Mouse (Mus musculus): ENCODE results near the gene Slc35a1. TPM values are rescaled to one million over a fixed set of nuclear protein-coding genes. Genes with fewer than 3 reads are reported as not detected.
A peak's percentile ranks its signal among the peaks of the same experiment; 100 is the strongest.
"Not testable (repeated sequence)": the region's sequence is repeated elsewhere in the genome, so short reads cannot be mapped to it uniquely, and the experiment has no call there.

Slc35a1 gene
- 10 to 100 TPM; 32.7 to 35.1 TPM for total RNA-seq (2021)
- long read RNA-seq, experiment 1, transcript Slc35a1-201 (8 exons, 2,039 nt) = major isoform, 82 of 95 reads
- long read RNA-seq, experiment 1, partial matches to known transcripts = 3 of 95 reads
- long read RNA-seq, experiment 1, other reads (novel, unspliced or antisense) = 10 of 95 reads
- long read RNA-seq, experiment 2, transcript Slc35a1-201 (8 exons, 2,039 nt) = major isoform, 33 of 41 reads
- long read RNA-seq, experiment 2, partial matches to known transcripts = 0 of 41 reads
- long read RNA-seq, experiment 2, other reads (novel, unspliced or antisense) = 8 of 41 reads

DNA sequence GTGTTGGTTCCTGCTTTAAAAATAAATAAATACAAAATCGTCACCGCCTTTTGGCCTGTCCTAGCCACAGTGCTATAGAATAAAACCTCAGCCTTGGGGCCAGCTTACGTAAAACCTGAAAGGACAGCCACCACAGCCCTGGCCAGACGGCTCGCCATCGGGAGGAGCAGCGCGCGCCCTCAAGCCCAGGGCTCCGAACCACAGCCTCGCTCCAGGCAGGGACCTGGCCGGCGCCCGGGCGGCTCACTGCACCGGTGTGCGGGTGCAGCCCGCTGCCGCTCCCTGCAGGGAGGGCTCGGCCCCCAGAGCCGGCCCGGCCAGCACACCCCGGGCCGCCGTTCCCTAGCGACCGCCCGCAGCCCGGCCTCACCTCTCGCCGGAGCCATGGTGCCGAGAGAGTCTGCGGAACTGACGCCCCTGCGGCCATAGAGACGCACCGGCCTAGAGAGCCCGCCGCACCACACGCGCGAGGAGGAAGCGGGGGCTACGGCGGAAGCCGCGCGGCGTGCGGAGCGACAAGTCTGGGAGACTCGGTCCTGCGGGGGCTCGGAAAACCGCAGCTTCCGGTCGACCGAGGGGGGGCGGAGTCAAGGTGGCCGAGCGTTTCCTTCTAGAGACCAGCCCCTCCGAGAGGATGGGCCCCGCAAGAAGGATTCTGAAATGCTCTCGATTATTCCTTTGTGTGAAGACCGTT lies at the start of gene Slc35a1:
Gene Slc35a1, minus strand, starts transcription at position 565 of the 694 bp plus-strand sequence.
- peak; percentile 94 for DNase-seq

DNA sequence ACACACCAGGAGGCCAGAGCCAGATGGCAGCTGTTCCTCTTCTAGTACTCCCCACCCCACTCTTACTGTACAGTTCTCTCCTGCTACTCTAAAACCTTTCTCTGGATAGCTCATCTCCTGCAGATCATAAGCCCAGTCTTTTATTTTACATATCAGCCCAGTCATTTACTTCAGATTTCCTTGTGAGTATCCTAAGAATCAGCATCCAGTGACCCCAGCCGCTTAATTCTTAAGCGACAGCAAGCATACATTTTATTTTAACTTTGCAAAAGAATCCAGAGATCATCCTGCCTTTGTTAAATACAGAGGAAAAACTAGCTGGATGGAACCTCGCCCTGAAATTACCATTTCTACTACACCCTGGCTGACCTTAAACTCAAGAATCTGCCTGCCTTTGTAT lies 47.2 kb upstream of the Slc35a1 start:
- no peak for DNase-seq

DNA sequence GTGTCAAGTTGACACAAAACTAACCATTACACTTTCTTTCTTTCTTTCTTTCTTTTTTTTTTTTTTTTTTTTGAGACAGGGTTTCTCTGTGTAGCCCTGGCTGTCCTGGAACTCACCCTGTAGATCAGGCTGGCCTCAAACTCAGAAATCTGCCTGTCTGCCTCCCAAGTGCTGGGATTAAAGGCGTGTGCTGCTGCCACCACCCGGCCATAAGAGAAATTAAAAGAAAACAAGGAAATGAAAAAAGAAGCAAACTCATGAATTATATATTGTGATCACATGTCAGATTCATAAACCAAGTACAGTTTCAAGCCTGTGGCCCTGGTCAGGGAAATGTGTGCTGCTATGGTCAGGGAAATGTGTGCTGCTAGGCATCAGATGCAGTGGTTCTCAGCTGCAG lies 46.2 kb upstream of the Slc35a1 start:
- not testable (repeated sequence) for DNase-seq

DNA sequence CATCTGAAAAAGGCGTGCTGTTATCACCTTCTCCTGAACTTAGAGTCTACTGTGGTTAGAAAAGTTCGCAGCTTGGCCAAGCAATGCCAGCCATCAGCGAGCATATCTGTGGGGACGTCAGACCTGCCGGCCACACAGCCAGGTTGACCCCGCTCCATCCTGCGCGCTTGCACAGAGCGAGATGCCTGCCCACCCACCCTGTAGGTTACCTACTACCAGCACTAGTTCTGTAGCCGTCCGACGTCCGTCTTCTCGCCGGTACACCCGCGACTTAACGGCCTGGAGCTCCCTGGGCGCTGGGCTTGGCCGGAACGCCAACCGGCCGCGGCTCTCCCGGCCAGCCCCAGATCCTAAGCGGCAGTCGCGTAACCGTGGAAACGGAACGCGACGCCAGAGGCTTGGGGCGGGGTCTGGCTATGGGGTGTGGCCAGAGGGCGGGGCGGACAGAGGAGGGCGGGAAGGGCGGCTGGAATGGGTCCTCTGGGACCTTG lies 42.7 kb upstream of the Slc35a1 start, which contains the start of gene Cfap206:
Gene Cfap206, minus strand, starts transcription at position 356 of the 491 bp plus-strand sequence.
- DNase-seq = peak; percentile 91

DNA sequence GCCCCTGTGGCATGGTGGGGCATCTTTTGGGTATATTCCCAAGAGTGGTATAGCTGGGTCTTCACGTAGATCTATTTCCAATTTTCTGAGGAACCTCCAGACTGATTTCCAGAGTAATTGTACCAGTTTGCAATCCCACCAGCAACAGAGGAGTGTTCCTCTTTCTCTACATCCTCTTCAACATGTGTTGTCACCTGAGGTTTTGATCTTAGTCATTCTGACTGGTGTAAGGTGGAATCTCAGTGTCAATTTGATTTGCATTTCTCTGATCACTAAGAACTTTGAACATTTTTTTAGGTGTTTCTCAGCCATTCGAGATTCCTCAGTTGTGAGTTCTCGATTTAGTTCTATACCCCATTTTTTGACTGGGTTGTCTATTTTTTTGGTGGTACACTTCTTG lies 38.5 kb upstream of the Slc35a1 start:
- not testable (repeated sequence) for DNase-seq

DNA sequence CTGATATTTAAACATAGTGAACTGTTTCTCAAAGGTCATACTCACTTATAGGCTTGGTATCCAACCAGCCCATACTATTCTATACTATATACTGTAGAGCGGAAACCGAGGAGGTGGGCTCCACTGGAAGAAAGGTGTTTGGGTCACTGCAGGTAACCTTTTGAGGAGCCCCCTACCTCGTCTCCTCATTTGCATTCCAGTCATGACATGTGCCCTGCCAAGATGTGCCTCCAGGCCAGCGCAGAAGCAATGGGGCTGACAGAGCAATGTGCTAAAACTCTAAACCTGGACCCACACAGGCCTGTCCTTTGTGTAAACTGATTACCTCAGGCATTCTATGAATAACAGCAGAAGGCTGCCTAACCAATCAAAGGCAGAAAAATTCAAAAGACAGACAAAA lies 37.1 kb upstream of the Slc35a1 start:
- DNase-seq = no peak

DNA sequence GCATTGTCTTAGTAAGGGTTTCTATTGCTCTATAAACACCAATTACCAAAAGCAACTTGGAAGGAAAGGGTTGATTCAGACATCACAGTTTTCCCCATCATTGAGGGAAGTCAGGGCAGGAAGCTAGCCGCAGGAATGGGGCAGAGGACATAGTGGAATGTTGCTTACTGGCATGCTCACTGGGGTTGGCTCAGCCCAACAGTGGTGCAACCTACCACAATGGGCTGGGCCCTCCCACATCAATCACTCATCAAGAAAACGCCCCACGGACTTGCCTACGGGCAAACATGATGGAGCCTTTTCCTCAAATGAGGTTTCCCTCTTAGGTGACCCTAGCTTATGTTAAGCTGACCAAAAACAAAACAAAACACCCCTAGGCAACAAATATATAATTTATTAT lies 35.9 kb upstream of the Slc35a1 start:
- DNase-seq = no peak

DNA sequence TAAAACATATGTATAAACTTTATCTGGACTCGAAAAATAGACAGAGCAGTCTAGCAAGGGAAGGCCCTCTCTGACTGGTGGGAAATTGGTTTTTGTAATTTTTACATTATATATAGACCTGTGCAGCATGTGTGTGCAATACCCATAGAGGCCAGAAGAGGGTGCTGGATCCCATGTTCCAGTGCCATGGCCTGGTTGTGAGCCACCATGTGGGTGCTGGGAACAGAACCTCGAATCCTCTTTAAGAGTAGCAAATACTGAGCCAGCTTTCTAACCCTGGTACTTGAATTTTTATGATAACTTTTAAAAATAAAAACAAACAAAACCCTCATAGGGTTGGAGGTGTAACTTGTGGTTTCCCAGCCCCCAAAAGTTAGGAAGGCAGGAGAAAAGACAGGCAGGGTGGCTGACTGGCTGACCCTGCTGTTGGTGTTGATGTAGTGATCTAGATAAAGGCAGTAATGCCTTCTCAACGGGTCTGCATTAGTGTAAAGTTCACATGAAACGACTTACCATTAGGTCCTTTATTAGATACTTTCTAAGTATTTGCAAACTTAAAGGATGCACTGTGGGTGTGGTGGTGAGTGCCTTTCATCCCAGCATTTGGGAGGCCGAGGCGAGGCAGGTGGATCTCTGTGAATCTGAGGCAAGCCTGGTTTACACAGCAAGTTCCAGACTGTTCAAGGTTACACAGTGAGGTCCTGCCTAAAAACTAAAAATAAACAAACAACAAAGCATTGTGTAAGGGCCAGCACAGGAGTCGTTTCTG lies 33.1 kb upstream of the Slc35a1 start:
- no peak for DNase-seq

DNA sequence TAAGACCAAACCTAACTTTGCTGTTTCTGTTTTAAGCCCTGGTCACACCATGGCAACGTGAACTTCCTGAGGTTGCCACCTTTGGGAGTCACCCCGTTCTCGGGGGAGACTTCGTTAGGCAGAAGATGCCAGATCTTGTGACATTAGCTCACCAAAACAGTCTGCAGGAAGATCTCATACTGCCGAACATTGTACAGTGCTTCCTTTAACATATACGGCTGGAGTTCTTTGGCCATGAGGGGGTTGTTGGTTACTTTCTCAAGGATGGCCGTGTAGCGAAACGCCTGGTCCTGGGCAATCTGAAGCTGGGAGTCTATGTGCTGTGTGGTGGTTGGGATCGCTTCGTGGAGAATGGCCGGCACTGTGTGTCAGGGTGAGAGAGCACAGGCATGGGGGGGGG lies 32.2 kb upstream of the Slc35a1 start:
- DNase-seq = no peak

DNA sequence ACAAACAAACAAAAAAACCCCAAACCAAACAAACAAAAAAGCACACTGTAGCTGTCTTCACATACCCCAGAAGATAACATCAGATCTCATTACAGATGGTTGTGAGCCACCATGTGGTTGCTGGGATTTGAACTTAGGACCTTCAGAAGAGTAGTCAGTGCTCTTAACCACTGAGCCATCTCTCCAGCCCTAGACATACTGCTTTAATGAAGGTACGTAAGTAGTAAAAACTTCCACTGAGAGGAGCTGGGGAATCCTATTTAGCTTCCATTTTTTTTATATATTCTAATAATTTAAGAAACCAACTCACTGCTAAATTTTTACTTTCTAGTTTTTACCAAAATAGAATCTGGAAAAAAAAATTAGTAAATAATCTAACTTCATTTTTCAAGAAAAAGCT lies 27.8 kb upstream of the Slc35a1 start:
- DNase-seq = no peak

DNA sequence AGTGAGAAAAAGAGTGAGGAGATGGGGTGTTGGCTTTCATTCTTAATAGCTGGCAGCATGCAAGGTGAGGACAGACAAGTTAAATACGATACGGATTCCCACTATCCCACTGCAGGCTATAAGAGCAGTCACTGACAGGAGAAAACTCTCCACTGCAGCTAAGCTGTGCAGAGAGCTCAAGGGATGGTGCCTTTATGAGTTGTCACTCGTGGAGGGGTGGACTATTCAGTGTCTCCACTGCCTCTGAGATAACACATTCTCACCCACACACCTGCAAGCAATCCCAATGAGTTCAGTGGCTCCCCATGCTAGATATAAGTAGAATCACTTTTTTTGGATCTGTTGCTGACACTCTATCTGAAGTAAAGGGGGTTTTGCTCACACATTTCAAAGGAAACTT lies 20.9 kb upstream of the Slc35a1 start:
- DNase-seq = no peak

DNA sequence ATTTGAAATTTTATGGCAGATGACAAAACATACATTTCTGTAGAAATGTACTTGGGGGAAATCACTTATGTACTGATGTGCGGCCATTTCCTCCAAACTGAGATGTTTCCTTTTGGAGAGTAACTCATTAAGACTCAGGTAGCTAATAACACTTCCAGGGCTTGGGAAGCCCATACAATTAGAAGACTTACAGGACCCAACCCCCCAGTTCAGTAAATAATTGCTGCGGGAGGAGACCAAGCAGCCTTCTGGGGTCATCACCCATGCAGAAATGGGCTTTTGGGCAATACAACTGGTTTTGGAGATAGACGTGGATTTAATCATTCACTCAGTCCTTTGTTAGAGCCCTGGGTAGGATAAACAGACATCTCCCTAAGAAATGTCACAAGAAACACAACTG lies 20.0 kb upstream of the Slc35a1 start:
- DNase-seq = no peak

DNA sequence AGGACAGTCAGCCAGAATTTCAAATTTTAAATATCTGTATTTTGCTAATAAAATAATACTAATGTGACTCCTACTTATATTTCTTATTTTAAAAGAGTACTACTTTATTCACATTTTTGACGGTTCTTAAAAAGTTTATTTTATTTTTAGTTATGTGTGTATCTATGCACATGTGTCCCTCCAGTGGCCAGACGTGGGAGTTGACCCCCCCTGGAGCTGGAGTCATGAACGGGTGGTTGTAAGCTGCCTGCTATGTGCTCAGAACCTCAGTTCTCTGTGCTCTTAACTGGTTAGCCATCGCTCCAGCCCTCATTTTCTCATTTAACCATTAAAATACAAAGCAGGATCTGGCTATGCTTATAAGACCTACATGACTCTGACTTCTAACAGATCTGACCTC lies 15.8 kb upstream of the Slc35a1 start:
- DNase-seq = no peak

DNA sequence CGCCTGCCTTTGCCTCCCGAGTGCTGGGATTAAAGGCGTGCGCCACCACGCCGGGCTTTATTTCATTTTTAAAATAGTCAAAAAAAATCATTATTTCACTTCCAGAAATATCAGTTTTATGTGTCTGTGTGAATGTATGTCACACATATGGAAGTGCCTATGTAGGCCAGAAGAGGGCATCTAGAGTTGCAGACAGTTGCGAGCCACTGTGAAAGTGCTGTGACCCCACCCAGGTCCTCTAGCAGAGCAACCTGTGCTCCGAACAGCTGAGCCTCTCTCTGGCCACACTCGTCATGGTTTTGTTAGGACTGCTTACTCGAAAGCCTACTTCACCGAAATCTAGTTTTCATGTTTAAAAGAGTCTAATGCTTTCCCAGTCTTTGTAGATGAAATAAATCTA lies 15.0 kb upstream of the Slc35a1 start:
- no peak for DNase-seq

DNA sequence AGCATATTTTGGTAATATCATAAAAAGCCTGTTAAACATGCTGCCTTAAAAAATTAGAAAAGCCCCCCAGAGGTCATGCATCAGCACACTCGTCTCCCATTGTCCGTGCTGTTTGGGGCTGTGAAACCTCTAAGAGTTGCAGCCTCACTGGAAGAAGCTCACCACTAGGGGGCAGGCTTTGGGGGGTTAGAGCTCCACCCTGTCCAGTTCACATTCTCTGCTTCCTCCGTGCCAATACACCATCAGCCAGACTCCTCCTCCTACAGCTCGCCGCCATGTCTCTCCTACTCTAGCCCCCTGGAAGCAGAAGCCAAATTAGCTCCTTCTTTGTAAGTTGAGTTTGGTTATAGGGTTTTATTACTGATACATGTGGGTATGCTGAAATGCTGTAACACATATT lies 14.3 kb upstream of the Slc35a1 start:
- DNase-seq = peak; percentile 85

DNA sequence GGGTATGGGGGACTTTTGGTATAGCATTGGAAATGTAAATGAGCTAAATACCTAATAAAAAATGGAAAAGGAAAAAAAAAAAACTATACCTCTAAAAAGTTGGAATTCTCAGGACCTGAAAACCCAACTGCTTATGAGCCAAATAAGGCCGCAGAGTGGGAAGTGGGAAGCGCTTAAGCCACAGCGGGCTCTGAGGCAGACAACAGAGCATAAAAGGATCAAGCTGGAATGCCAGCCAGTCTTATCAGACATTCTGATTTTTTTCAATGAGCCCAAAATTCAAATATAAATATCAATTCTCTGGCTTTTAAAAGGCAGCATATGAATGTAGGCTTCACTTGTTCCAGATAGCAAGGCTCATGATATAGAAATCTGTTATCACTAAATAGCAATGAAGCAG lies 783 bp upstream of the Slc35a1 start:
- DNase-seq = no peak

DNA sequence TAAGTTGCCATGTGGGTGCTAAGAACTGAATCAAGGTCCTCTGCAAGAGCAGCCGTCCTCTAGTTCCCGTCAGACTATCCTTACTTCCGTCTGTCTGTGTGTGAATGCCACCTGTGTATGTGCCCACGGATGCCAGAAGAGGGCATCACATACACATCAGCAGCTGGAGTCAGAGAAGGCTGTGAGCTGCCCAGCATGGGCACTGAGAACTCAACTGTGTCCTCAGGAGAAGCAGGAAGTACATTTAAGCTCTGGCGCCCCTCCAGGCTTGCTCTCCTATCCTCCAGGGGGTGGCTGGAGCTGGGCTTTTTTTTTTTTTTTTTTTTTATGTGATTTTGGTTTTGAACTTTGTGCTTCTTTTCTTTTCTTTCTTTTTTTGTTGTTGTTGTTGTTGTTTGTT lies 6.7 kb downstream of the Slc35a1 start:
- peak; percentile 40 for DNase-seq

DNA sequence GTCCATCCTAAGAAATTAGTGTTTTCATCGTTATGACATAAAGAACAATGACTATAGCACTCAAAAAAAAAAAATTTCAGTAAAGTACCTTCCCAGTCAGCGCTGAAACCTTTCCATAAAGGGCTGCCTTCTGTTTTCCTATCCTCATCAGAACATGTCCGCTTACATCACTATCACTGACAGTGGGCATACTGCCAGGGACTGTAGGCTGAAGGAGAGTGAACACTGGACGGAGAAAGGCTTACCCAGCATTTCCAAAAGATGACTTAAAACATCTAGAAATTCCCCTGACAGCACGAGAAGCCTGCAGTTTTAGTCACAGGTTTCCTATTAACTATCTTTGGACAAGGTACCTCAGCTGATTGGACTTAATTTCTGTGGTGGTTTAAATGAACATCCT lies 13.5 kb downstream of the Slc35a1 start:
- peak; percentile 32 for DNase-seq

DNA sequence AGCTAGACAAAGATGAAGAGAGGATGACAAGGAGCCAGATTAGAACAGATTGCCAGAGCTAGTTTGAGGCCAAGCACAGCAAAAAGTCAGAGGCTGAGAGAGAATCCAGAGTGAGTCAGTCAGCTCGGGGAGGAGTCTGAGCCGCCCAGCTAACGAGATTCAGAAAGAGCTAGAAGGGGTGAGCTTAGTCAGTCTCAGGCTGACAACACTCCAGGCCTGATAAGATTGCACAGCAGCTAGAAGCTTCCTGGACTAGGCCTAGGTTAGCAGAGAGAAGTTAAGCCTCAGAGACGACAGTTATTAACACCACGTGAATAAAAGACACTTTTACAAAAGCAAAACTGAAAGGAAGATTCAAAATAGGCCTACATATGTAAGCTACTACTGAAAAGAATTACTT lies 19.3 kb downstream of the Slc35a1 start:
- DNase-seq = no peak

DNA sequence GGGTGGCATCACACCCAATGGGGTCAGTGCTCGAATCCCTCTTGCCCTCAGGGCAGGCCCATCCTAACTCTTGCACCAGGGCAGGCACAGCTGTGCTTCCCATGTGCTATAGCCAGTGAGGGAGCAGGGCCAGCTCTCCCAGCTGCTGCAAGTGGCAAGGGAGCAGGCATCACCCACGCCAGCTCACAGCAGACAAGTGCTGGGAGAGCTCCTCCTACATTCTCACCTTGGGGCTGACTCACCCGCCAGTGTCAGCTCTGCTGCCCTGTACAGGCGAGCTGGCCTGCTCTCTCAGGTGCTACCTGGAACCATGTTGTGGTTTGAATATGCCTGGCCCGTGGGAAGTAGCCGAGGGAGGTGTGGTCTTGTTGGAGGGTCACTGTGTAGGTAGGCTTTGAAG lies 25.3 kb downstream of the Slc35a1 start:
- no peak for DNase-seq

DNA sequence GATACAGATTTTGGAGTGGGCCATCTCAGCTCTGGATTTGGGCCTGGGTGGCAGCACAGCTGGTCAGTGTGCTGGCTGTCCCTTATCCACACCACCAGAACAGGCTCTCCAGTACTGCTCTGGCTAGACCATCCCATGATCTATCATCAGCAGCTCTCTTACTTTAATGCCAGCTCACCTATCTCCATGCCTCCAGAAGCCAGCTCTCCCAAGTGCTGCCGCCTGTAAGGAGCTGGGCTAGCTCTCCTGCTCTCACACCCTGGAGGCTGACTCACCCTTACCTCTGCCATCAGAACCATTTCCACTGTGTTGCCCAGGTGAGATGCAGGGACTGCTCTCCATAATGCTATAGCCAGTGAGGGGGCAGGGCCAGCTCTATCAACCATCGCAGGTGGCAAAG lies 25.7 kb downstream of the Slc35a1 start:
- no peak for DNase-seq

DNA sequence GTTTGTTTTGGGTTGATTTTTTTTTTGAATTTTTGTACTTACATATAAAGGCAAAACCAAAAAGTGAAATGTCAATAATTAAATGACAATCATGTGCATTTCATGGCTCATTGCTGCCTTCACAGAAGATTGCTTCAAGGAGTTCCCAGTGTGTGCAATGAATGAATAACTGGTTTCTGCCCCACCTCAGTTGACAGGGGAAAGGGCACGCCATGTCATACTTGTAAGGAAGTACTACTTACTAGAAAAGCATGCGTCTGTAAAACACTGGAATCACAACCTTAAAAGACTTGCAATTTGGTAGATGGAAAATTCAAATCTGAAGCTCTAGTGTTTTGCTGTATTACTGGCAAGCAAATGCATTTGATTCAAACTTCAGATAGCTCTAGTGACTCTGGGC lies 28.2 kb downstream of the Slc35a1 start:
- DNase-seq = no peak

DNA sequence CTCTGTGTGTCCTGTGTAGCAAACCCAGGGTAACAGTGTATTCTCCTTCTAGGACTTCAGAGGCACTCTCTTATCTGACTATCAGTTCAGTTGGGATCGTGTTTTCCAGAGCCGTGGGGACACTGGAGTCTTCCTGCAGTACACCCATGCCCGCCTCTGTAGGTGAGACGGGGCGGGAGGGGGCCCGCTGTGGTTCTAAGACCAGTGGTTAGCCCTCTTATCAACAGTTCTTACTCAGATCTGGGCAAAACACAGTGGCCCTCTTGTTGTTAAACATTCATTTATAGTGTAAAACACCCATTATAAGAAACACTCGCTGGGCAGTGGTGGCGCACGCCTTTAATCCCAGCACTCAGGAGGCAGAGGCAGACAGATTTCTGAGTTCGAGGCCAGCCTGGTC lies 31.1 kb downstream of the Slc35a1 start:
- no peak for DNase-seq
